Mouse (Mus musculus) retina, postnatal 7 days (tissue): ENCODE results near the gene Olfr728.

ENCODE experiments used
- DNase-seq: peaks from one replicate; pipeline ENCODE4 v3.0.0-alpha.2; 2012; ENCODE audit warnings: low read depth, low spot score

Gene Olfr728

GRCm38 (mm10) chr14:50142580-50142979, at the start of gene Olfr728:
Olfr728 (minus strand) TSS chr14:50142680.
- no peak for DNase-seq

GRCm38 (mm10) chr14:50188098-50188497, 45.6 kb upstream of the Olfr728 start, which contains the start of gene Olfr730:
Olfr730 (minus strand) TSS chr14:50188198.
- no peak for DNase-seq

DNA sequence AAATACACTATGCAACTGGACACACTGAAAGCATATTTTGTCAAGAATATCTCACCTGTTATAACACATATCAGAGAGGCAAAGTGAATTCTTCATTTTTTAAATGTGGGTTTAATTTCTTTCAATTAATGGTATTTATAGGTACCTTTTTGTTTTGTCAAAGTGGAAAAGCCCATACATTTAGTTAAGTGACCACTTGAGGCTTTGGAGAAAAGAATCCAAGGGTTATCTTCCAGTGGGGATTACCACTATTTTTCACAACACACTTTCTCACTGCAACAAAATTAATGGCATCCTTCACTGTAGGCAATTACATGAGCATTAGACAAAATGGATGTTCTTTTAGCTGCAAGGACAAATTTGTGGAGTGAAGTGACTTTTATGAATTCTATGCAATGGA, 10.3 kb upstream of the Olfr728 start, which contains the start of gene Olfr729:
Olfr729 (minus strand) TSS at position 101 of the 400 bp plus-strand sequence.
- no peak for DNase-seq

DNA sequence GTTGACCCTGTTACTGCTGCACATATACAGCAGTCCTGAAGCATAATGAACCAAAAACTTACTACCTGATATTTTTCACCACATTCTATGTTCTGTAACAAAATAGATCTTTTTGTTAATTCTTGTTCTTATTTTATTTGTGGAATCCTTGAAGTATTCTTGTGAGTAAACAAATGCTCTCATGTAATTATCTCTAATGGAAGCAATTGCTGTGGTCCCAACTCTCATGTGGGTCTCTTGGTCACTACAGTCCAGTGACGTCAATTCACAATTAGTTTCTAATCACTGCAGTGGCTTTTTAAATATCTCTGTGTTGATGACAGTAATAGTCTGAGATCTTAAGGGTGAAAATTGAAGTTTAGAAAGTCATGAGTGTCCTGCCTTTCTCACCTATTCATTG, 19.6 kb downstream of the Olfr728 start, which contains the start of gene Olfr727:
Olfr727 (plus strand) TSS at position 301 of the 400 bp plus-strand sequence.
- DNase-seq = no peak

GRCm38 (mm10) chr14:50090853-50091252, 51.6 kb downstream of the Olfr728 start, which contains the start of gene Olfr726:
Olfr726 (minus strand) TSS chr14:50090953.
- DNase-seq = no peak
